Mouse (Mus musculus) kidney, adult 2 months (tissue): ENCODE measurements around the gene Bmt2.

Experiments used
- CTCF ChIP-seq: fragments of 200-500 bp; conservative IDR thresholded peaks from 2 replicates; pipeline ENCODE4 v1.5.1; 2011; ENCODE audit warnings: low read depth, mild to moderate bottlenecking, control low read depth, low read length, moderate library complexity, mixed read lengths; ENCODE audit not compliant: insufficient read depth, insufficient read length
- POLR2A ChIP-seq: fragments of 200-500 bp; IDR thresholded peaks from one replicate; pipeline ENCODE4 v1.6.1; 2011; ENCODE audit warnings: low read depth, low read length, control low read depth

- TF ChIP-seq CTCF, result no peak
- TF ChIP-seq POLR2A, result no peak
These were observed 12.6 kb upstream of the Bmt2 start for GRCm38 (mm10) chr6:13690398-13690797.
